Mouse (Mus musculus) liver, postnatal 0 days (tissue): ENCODE measurements at regions not wholly inside any gene's neighbourhood (a gene's known extent, or its start where the extent isn't known, plus 50 kb on each side); places are given as distances from the start of the nearest gene placed in this dataset.
A peak's percentile ranks its signal among the peaks of the same experiment; 100 is the strongest.

Source experiments
- ATAC-seq: fragments of 200-750 bp; cut with Nextera tagmentation; 2 replicates; pipeline ENCODE4 v1.8.0; 2017; ENCODE audit warnings: mild to moderate bottlenecking, moderate library complexity
- DNase-seq: peaks from one replicate; pipeline ENCODE4 v3.0.0-alpha.2; 2016
- H3K27ac ChIP-seq: fragments of 300-500 bp; sonication (generic); 2 replicates; pipeline ENCODE4 v1.5.1; 2014; ENCODE audit warnings: antibody characterized with exemption, moderate library complexity, mild to moderate bottlenecking, low read depth
- H3K27me3 ChIP-seq: fragments of 300-500 bp; sonication (generic); 2 replicates; pipeline ENCODE4 v1.6.1; 2014; ENCODE audit warnings: low read length, control low read depth, mixed read lengths; ENCODE audit not compliant: insufficient read depth
- H3K36me3 ChIP-seq: fragments of 300-500 bp; sonication (generic); replicated peaks from 2 replicates; pipeline ENCODE4 v1.6.1; 2014; ENCODE audit warnings: mild to moderate bottlenecking, control low read depth, low read length, moderate library complexity, mixed read lengths; ENCODE audit not compliant: insufficient read depth
- H3K4me1 ChIP-seq: fragments of 300-500 bp; sonication (generic); 2 replicates; pipeline ENCODE4 v1.6.1; 2014; ENCODE audit warnings: antibody characterized with exemption, mild to moderate bottlenecking, control low read depth; ENCODE audit not compliant: insufficient read depth
- H3K4me2 ChIP-seq: fragments of 300-500 bp; sonication (generic); 2 replicates; pipeline ENCODE4 v1.6.1; 2014; ENCODE audit warnings: low read depth, mild to moderate bottlenecking, low read length, moderate library complexity, mixed read lengths
- H3K4me3 ChIP-seq: fragments of 300-500 bp; sonication (generic); 2 replicates; pipeline ENCODE4 v1.5.1; 2014; ENCODE audit warnings: low read depth, low read length
- H3K9ac ChIP-seq: fragments of 300-500 bp; sonication (generic); replicated peaks from 2 replicates; pipeline ENCODE4 v1.6.1; 2014; ENCODE audit warnings: mild to moderate bottlenecking, moderate library complexity
- H3K9me3 ChIP-seq: fragments of 300-500 bp; sonication (generic); 2 replicates; pipeline ENCODE4 v1.6.1; 2016; ENCODE audit warnings: mild to moderate bottlenecking, control low read depth, low read length, mixed read lengths
- CTCF ChIP-seq: sonication (generic); IDR thresholded peaks from 2 replicates; pipeline ENCODE4 v1.5.1; 2016; ENCODE audit warnings: antibody characterized with exemption, low read depth
- EP300 ChIP-seq: IDR thresholded peaks from 2 replicates; pipeline ENCODE4 v1.6.1; 2016; ENCODE audit warnings: antibody characterized with exemption, low read depth, mild to moderate bottlenecking
- WGBS: fragments of 180-500 bp; shearing (Covaris S2); extraction: QIAGEN DNeasy Blood & Tissue Kit; methylation state at CpG from one replicate; pipeline ENCODE4 v1.1.7; 2014; ENCODE audit not compliant: insufficient replicate concordance; 5-methylcytosine and 5-hydroxymethylcytosine counted together

GRCm38 (mm10) chr1:138908860-138909259 is 52.2 kb upstream of the 2310009B15Rik start:
- Histone ChIP-seq H3K4me1 (peaks cover 6% of the 10 kb centered on the region), H3K27me3 (no peaks in the 10 kb centered on the region), H3K9me3 (no peaks in the 10 kb centered on the region), H3K27ac (no peak overlapping the region), H3K4me3 (no peak overlapping the region), H3K9ac (no peak overlapping the region), H3K4me2 (no peak overlapping the region), H3K36me3 (no peaks in the 10 kb centered on the region)
- TF ChIP-seq CTCF (no peak), EP300 (no peak)
- WGBS = 63% methylated on average over 5 of the region's 5 CpGs
- no peak for DNase-seq
- no peak for ATAC-seq

GRCm38 (mm10) chr1:138909654-138910053 is 53.0 kb upstream of the 2310009B15Rik start:
- no peaks in the 10 kb centered on the region for H3K9me3 ChIP-seq
- 25% methylated on average over 2 of the region's 2 CpGs for WGBS
- no peak overlapping the region for H3K4me3 ChIP-seq
- no peaks in the 10 kb centered on the region for H3K36me3 ChIP-seq
- TF ChIP-seq CTCF (no peak), EP300 (no peak)
- H3K4me2 ChIP-seq = no peak overlapping the region
- H3K9ac ChIP-seq = no peak overlapping the region
- DNase-seq (no peak), ATAC-seq (no peak)
- peaks cover 6% of the 10 kb centered on the region for H3K4me1 ChIP-seq
- H3K27ac ChIP-seq = no peak overlapping the region
- no peaks in the 10 kb centered on the region for H3K27me3 ChIP-seq

- peak; percentile 46 for DNase-seq
- no peak overlapping the region; the same call in 1 of the 2 replicates for H3K9ac ChIP-seq
- H3K9me3 ChIP-seq = no peaks in the 10 kb centered on the region
- H3K4me3 ChIP-seq = peak overlapping the region; percentile 12; the same call in 1 of the 2 replicates
- peak; percentile 94 for ATAC-seq
- H3K27me3 ChIP-seq = no peaks in the 10 kb centered on the region
- H3K4me1 ChIP-seq = peaks cover 6% of the 10 kb centered on the region
- peak overlapping the region; percentile 16; the same call in 1 of the 2 replicates for H3K27ac ChIP-seq
- TF ChIP-seq CTCF (peak; percentile 60), EP300 (no peak)
- no peaks in the 10 kb centered on the region for H3K36me3 ChIP-seq
- H3K4me2 ChIP-seq = peak overlapping the region; percentile 56
- 21% methylated on average over 8 of the region's 8 CpGs for WGBS
Observed at GRCm38 (mm10) chr1:138912156-138912616, 51.0 kb upstream of the Dennd1b start.

- Histone ChIP-seq H3K36me3 (no peaks in the 10 kb centered on the region), H3K4me2 (0 out of 2 replicates have a peak overlapping the region, but pooled peaks have one; percentile 11), H3K9ac (no peak overlapping the region), H3K4me3 (no peak overlapping the region), H3K4me1 (peaks cover 6% of the 10 kb centered on the region), H3K9me3 (no peaks in the 10 kb centered on the region), H3K27me3 (no peaks in the 10 kb centered on the region), H3K27ac (peak overlapping the region; percentile 12; the same call in 1 of the 2 replicates)
- 63% methylated on average over 5 of the region's 5 CpGs for WGBS
- ATAC-seq = no peak
- DNase-seq = no peak
- TF ChIP-seq EP300 = no peak
- no peak for TF ChIP-seq CTCF
Observed at GRCm38 (mm10) chr1:138912928-138913327, 50.3 kb upstream of the Dennd1b start.

- Histone ChIP-seq H3K9ac (no peak overlapping the region), H3K27ac (no peak overlapping the region), H3K36me3 (no peaks in the 10 kb centered on the region), H3K27me3 (no peaks in the 10 kb centered on the region), H3K9me3 (no peaks in the 10 kb centered on the region), H3K4me3 (no peak overlapping the region), H3K4me2 (no peak overlapping the region), H3K4me1 (peaks cover 6% of the 10 kb centered on the region)
- TF ChIP-seq EP300 = no peak
- no peak for TF ChIP-seq CTCF
- DNase-seq (no peak), ATAC-seq (no peak)
- 64% methylated on average over 4 of the region's 4 CpGs for WGBS
Observed at GRCm38 (mm10) chr1:138913428-138913827, 49.8 kb upstream of the Dennd1b start.
